ENCODE assay signal across 8 mouse cellular contexts in genomic region chr7:28381938-28382337, GRCm38 (mm10). TPM values are rescaled to one million over a fixed set of nuclear protein-coding genes. Genes with fewer than 3 reads are reported as not detected.
DNase-seq lines count a peak whose midpoint lies in the region; ATAC-seq lines count a peak whose summit lies in the region.

No protein-coding gene starts in this region.

- peak; percentile 93 for DNase-seq in A20 (ENCODE audit: low read depth, low spot score)
- peak; percentile 97 for DNase-seq in T-cell, adult 2 months (ENCODE audit: low spot score)
- peak; percentile 93 for DNase-seq in kidney, postnatal 14 days
- DNase-seq in right cerebral cortex, postnatal 10 days (ENCODE audit: low spot score in 2 of 2), result peak; percentile 75
- DNase-seq in urinary bladder, postnatal 4 days (ENCODE audit: low spot score in 2 of 2), result peak; percentile 83 to 87

- peaks cover 46% of the 10 kb centered on the region for H3K79me2 ChIP-seq in macrophage (ENCODE audit: inconsistent target)

- H3K27ac ChIP-seq in embryonic facial prominence, embryonic 15.5 days (replicated peaks), result peak overlapping the region; percentile 98
- peak overlapping the region; percentile 97 for H3K27ac ChIP-seq in heart, embryonic 16.5 days (ENCODE audit: low read length)
- H3K27ac ChIP-seq in macrophage, result peak overlapping the region; percentile 100

- H3K4me1 ChIP-seq in embryonic facial prominence, embryonic 15.5 days, result peaks cover 75% of the 10 kb centered on the region
- peaks cover 59% of the 10 kb centered on the region for H3K4me1 ChIP-seq in heart, embryonic 16.5 days (ENCODE audit: control insufficient read depth, insufficient read depth, low read length)

- no peaks in the 10 kb centered on the region for H3K27me3 ChIP-seq in embryonic facial prominence, embryonic 15.5 days
- H3K27me3 ChIP-seq in heart, embryonic 16.5 days (ENCODE audit: control insufficient read depth, insufficient read depth, low read length), result no peaks in the 10 kb centered on the region

- peak overlapping the region; percentile 39 for H3K9ac ChIP-seq in embryonic facial prominence, embryonic 15.5 days
- H3K9ac ChIP-seq in heart, embryonic 16.5 days (ENCODE audit: low read length), result peak overlapping the region; percentile 70

- ATAC-seq in embryonic facial prominence, embryonic 15.5 days (ENCODE audit: insufficient number of reproducible peaks, low FRiP score, low TSS enrichment, low read depth), result peak; percentile 76
- peak; percentile 71 for ATAC-seq in heart, embryonic 16.5 days (replicated peaks; ENCODE audit: extremely low read depth, insufficient read depth, low FRiP score)

- 1% methylated on average over 20 of the region's 20 CpGs for WGBS in embryonic facial prominence, embryonic 15.5 days
- whole genome bisulfite sequencing in heart, embryonic 16.5 days, result 0% methylated on average over 20 of the region's 20 CpGs
- 0% methylated on average over 16 of the region's 20 CpGs for WGBS in macrophage (ENCODE audit: missing documents)

- H3K4me2 ChIP-seq in embryonic facial prominence, embryonic 15.5 days (replicated peaks), result peak overlapping the region; percentile 73
- H3K4me2 ChIP-seq in heart, embryonic 16.5 days (ENCODE audit: low read depth, low read length), result peak overlapping the region; percentile 66

- H3K36me3 ChIP-seq in embryonic facial prominence, embryonic 15.5 days, result peaks cover 22% of the 10 kb centered on the region; the same call in 1 of the 2 replicates
- 0 out of 2 replicates have a peak, but pooled peaks cover 7% of the 10 kb centered on the region for H3K36me3 ChIP-seq in heart, embryonic 16.5 days (ENCODE audit: control insufficient read depth, insufficient read depth)
- H3K36me3 ChIP-seq in macrophage (ENCODE audit: inconsistent target), result peaks cover 10% of the 10 kb centered on the region; the same call in 1 of the 2 replicates

- no peaks in the 10 kb centered on the region for H3K9me3 ChIP-seq in embryonic facial prominence, embryonic 15.5 days (replicated peaks)
- no peaks in the 10 kb centered on the region for H3K9me3 ChIP-seq in heart, embryonic 16.5 days (replicated peaks; ENCODE audit: control insufficient read depth, low read length)

- peak overlapping the region; percentile 39 for H3K4me3 ChIP-seq in embryonic facial prominence, embryonic 15.5 days (replicated peaks)
- peak overlapping the region; percentile 42 for H3K4me3 ChIP-seq in heart, embryonic 16.5 days (ENCODE audit: low read length)
- H3K4me3 ChIP-seq in macrophage (ENCODE audit: inconsistent target), result peak overlapping the region; percentile 26

RNA-seq across cellular contexts. Expression of gene Zfp36, which starts 1.9 kb away (rescaled TPM):
- 20.2 and 23.5 TPM in 2 replicates for polyA plus RNA-seq in embryonic facial prominence, embryonic 15.5 days (2015; fragmentation: Nextera tagmentation; extraction: Ambion mirVana)
- 15.4 and 18.5 TPM in 2 replicates for polyA plus RNA-seq in heart, embryonic 16.5 days (2015; fragmentation: Nextera tagmentation; extraction: Ambion mirVana)
- total RNA-seq in macrophage (2018; cell fraction: chromatin; rRNA removed), result 1,000 to 10,000 TPM in 2 of 26 experiments, 100 to 1,000 TPM in 22, 10 to 100 TPM in 2; 91.8 to 1,107 (median 329) TPM
- 1,000 to 10,000 TPM in 13 of 26 experiments, 100 to 1,000 TPM in 13; 132 to 2,956 (median 939) TPM for total RNA-seq in macrophage (2018; cell fraction: cytosol; rRNA removed)
- total RNA-seq in macrophage (2018; cell fraction: nucleus; rRNA removed), result 1,000 to 10,000 TPM in 15 of 26 experiments, 100 to 1,000 TPM in 11; 163 to 2,419 (median 1,098) TPM
- polyA plus RNA-seq in macrophage (2018), result 67.8 to 98.8 TPM (median 74.9 TPM) in 3 replicates

RNA-seq across cellular contexts. Expression of gene Plekhg2, which starts 9.5 kb away (rescaled TPM):
- 66.8 and 76.1 TPM in 2 replicates for polyA plus RNA-seq in embryonic facial prominence, embryonic 15.5 days (2015; fragmentation: Nextera tagmentation; extraction: Ambion mirVana)
- 35.8 and 41.8 TPM in 2 replicates for polyA plus RNA-seq in heart, embryonic 16.5 days (2015; fragmentation: Nextera tagmentation; extraction: Ambion mirVana)
- 10 to 100 TPM; 17.2 to 81.8 (median 27.5) TPM for total RNA-seq in macrophage (2018; cell fraction: chromatin; rRNA removed)
- total RNA-seq in macrophage (2018; cell fraction: cytosol; rRNA removed), result 1 to 10 TPM; 2.9 to 8.1 (median 5.7) TPM
- total RNA-seq in macrophage (2018; cell fraction: nucleus; rRNA removed), result 10 to 100 TPM in 21 of 26 experiments, 1 to 10 TPM in 5; 5.4 to 60.3 (median 19.3) TPM
- 3.6 to 7.0 TPM (median 5.4 TPM) in 3 replicates for polyA plus RNA-seq in macrophage (2018)

RNA-seq across cellular contexts. Expression of gene Med29, which starts 10.6 kb away (rescaled TPM):
- 47.7 and 52.1 TPM in 2 replicates for polyA plus RNA-seq in embryonic facial prominence, embryonic 15.5 days (2015; fragmentation: Nextera tagmentation; extraction: Ambion mirVana)
- polyA plus RNA-seq in heart, embryonic 16.5 days (2015; fragmentation: Nextera tagmentation; extraction: Ambion mirVana), result 41.3 and 50.1 TPM in 2 replicates
- 10 to 100 TPM in 2 of 26 experiments, 1 to 10 TPM in 24; 2.6 to 11.9 (median 5.0) TPM for total RNA-seq in macrophage (2018; cell fraction: chromatin; rRNA removed)
- total RNA-seq in macrophage (2018; cell fraction: cytosol; rRNA removed), result 10 to 100 TPM in 22 of 26 experiments, 1 to 10 TPM in 4; 8.8 to 16.2 (median 11.9) TPM
- 10 to 100 TPM in 2 of 26 experiments, 1 to 10 TPM in 24; 2.4 to 10.8 (median 5.4) TPM for total RNA-seq in macrophage (2018; cell fraction: nucleus; rRNA removed)
- 13.6 to 20.0 TPM (median 16.3 TPM) in 3 replicates for polyA plus RNA-seq in macrophage (2018)

RNA-seq across cellular contexts. Expression of gene Paf1, which starts 10.8 kb away (rescaled TPM):
- polyA plus RNA-seq in embryonic facial prominence, embryonic 15.5 days (2015; fragmentation: Nextera tagmentation; extraction: Ambion mirVana), result 78.9 and 84.9 TPM in 2 replicates
- polyA plus RNA-seq in heart, embryonic 16.5 days (2015; fragmentation: Nextera tagmentation; extraction: Ambion mirVana), result 78.9 and 79.9 TPM in 2 replicates
- 100 to 1,000 TPM; 101 to 451 (median 214) TPM for total RNA-seq in macrophage (2018; cell fraction: chromatin; rRNA removed)
- 10 to 100 TPM; 37.2 to 79.3 (median 58.5) TPM for total RNA-seq in macrophage (2018; cell fraction: cytosol; rRNA removed)
- total RNA-seq in macrophage (2018; cell fraction: nucleus; rRNA removed), result 100 to 1,000 TPM in 20 of 26 experiments, 10 to 100 TPM in 6; 77.1 to 321 (median 147) TPM
- polyA plus RNA-seq in macrophage (2018), result 72.5 to 257 TPM (median 75.2 TPM) in 3 replicates

RNA-seq across cellular contexts. Expression of gene Rps16, which starts 31.5 kb away (rescaled TPM):
- 1,000 and 1,004 TPM in 2 replicates for polyA plus RNA-seq in embryonic facial prominence, embryonic 15.5 days (2015; fragmentation: Nextera tagmentation; extraction: Ambion mirVana)
- polyA plus RNA-seq in heart, embryonic 16.5 days (2015; fragmentation: Nextera tagmentation; extraction: Ambion mirVana), result 506 and 555 TPM in 2 replicates
- 100 to 1,000 TPM in 1 of 26 experiments, 10 to 100 TPM in 22, 1 to 10 TPM in 3; 7.8 to 113 (median 17.4) TPM for total RNA-seq in macrophage (2018; cell fraction: chromatin; rRNA removed)
- total RNA-seq in macrophage (2018; cell fraction: cytosol; rRNA removed), result 1,000 to 10,000 TPM in 6 of 26 experiments, 100 to 1,000 TPM in 20; 365 to 1,079 (median 619) TPM
- 100 to 1,000 TPM in 9 of 26 experiments, 10 to 100 TPM in 17; 47.6 to 158 (median 92.7) TPM for total RNA-seq in macrophage (2018; cell fraction: nucleus; rRNA removed)
- 335 to 822 TPM (median 800 TPM) in 3 replicates for polyA plus RNA-seq in macrophage (2018)

Comparison
In these comparisons a context has a peak if more than half of its experiments do, and no peak if none do; other contexts are left out.
1. Peak in every context shown above with its lines: DNase-seq, ATAC-seq, H3K4me3 ChIP-seq and H3K27ac ChIP-seq.